Mouse (Mus musculus) ES-E14 (cell line): ENCODE results near the gene Gm13272. TPM values are rescaled to one million over a fixed set of nuclear protein-coding genes. Genes with fewer than 3 reads are reported as not detected.

Experiments
- total RNA-seq: library from RNA; depleted of rRNA; stranded (reverse); fragments of 300-350 nt; gene quantifications from 2 replicates; pipeline ENCODE4 v1.2.3, GENCODE M21; 2012; rRNA removed

Gm13272 gene
- total RNA-seq, 1 experiment = not detected

Other genes with a start within 250 kb of the Gm13272 start
- gene Ifna15, start 221.6 kb upstream of the Gm13272 start, total RNA-seq = not detected in 2 replicates
- not detected in 2 replicates for gene Ifna14, start 208.1 kb upstream of the Gm13272 start, total RNA-seq
- not detected in 2 replicates for gene Ifna9, start 187.5 kb upstream of the Gm13272 start, total RNA-seq
- not detected in 2 replicates for gene Ifna12, start 176.5 kb upstream of the Gm13272 start, total RNA-seq
- not detected in 2 replicates for gene C87499, start 145.4 kb upstream of the Gm13272 start, total RNA-seq
- not detected in 2 replicates for gene Ifna13, start 135.4 kb upstream of the Gm13272 start, total RNA-seq
- gene Ifna16, start 102.9 kb upstream of the Gm13272 start, total RNA-seq = not detected in 2 replicates
- gene Ifna2, start 95.9 kb upstream of the Gm13272 start, total RNA-seq = not detected in 2 replicates
- not detected in 2 replicates for gene Ifnab, start 88.5 kb upstream of the Gm13272 start, total RNA-seq
- gene Gm26566, start 58.0 kb upstream of the Gm13272 start, total RNA-seq = 3.7 and 5.3 TPM in 2 replicates
- gene Klhl9, start 57.4 kb upstream of the Gm13272 start, total RNA-seq = 20.7 and 31.5 TPM in 2 replicates
- gene Gm13271, start 25.0 kb upstream of the Gm13272 start, total RNA-seq = not detected in 2 replicates
- not detected in 2 replicates for gene Gm13283, start 19.7 kb upstream of the Gm13272 start, total RNA-seq
- gene Gm13290, start 6.0 kb upstream of the Gm13272 start, total RNA-seq = not detected in 2 replicates
- not detected in 2 replicates for gene Gm13289, start 2.9 kb upstream of the Gm13272 start, total RNA-seq
- not detected in 2 replicates for gene Ifnz, start 2.3 kb downstream of the Gm13272 start, total RNA-seq
- not detected in 2 replicates for gene Gm13276, start 5.9 kb downstream of the Gm13272 start, total RNA-seq
- gene Gm13277, start 8.8 kb downstream of the Gm13272 start, total RNA-seq = not detected in 2 replicates
- gene Gm13278, start 11.7 kb downstream of the Gm13272 start, total RNA-seq = not detected in 2 replicates
- gene Gm13275, start 14.6 kb downstream of the Gm13272 start, total RNA-seq = not detected in 2 replicates
- gene Gm13279, start 17.5 kb downstream of the Gm13272 start, total RNA-seq = not detected in 2 replicates
- not detected in 2 replicates for gene Gm13285, start 19.8 kb downstream of the Gm13272 start, total RNA-seq
- gene Gm13287, start 23.4 kb downstream of the Gm13272 start, total RNA-seq = not detected in 2 replicates
- not detected in 2 replicates for gene Gm13288, start 25.7 kb downstream of the Gm13272 start, total RNA-seq
- not detected in 2 replicates for gene Ifna7, start 36.4 kb downstream of the Gm13272 start, total RNA-seq
- not detected in 2 replicates for gene Ifna11, start 40.1 kb downstream of the Gm13272 start, total RNA-seq
- gene Ifna6, start 47.6 kb downstream of the Gm13272 start, total RNA-seq = not detected in 2 replicates
- not detected in 2 replicates for gene Ifna5, start 55.7 kb downstream of the Gm13272 start, total RNA-seq
- gene Ifna4, start 62.0 kb downstream of the Gm13272 start, total RNA-seq = not detected in 2 replicates
- gene Ifna1, start 70.2 kb downstream of the Gm13272 start, total RNA-seq = not detected in 2 replicates
- gene Ifne, start 100.4 kb downstream of the Gm13272 start, total RNA-seq = not detected in 2 replicates